Mouse (Mus musculus) kidney, postnatal 0 days (tissue): ENCODE results near the gene Olfr1208. TPM values are rescaled to one million over a fixed set of nuclear protein-coding genes. Genes with fewer than 3 reads are reported as not detected.

Source experiments
- ATAC-seq: fragments of 200-750 bp; cut with Nextera tagmentation; replicated peaks from 2 replicates; pipeline ENCODE4 v1.8.0; 2017; ENCODE audit warnings: low read depth, moderate number of reproducible peaks, moderate TSS enrichment, moderate library complexity; ENCODE audit not compliant: low FRiP score
- DNase-seq: peaks from one replicate; pipeline ENCODE4 v3.0.0-alpha.2; 2016; ENCODE audit warnings: low spot score
- H3K27ac ChIP-seq: fragments of 300-500 bp; sonication (generic); 2 replicates; pipeline ENCODE4 v1.5.1; 2014; ENCODE audit warnings: mild to moderate bottlenecking
- H3K27me3 ChIP-seq: fragments of 300-500 bp; sonication (generic); 2 replicates; pipeline ENCODE4 v1.6.1; 2014; ENCODE audit warnings: low read length, mixed read lengths; ENCODE audit not compliant: insufficient read depth
- H3K36me3 ChIP-seq: fragments of 300-500 bp; sonication (generic); 2 replicates; pipeline ENCODE4 v1.6.1; 2014; ENCODE audit warnings: low read length, mixed read lengths; ENCODE audit not compliant: insufficient read depth
- H3K4me1 ChIP-seq: fragments of 300-500 bp; sonication (generic); replicated peaks from 2 replicates; pipeline ENCODE4 v1.6.1; 2014; ENCODE audit warnings: antibody characterized with exemption, low read length, mixed read lengths; ENCODE audit not compliant: insufficient read depth
- H3K4me2 ChIP-seq: fragments of 300-500 bp; sonication (generic); 2 replicates; pipeline ENCODE4 v1.6.1; 2014; ENCODE audit warnings: mild to moderate bottlenecking, low read length, moderate library complexity, mixed read lengths
- H3K4me3 ChIP-seq: fragments of 300-500 bp; sonication (generic); replicated peaks from 2 replicates; pipeline ENCODE4 v1.5.1; 2014; ENCODE audit warnings: low read depth, low read length
- H3K9ac ChIP-seq: fragments of 300-500 bp; sonication (generic); 2 replicates; pipeline ENCODE4 v1.6.1; 2014; ENCODE audit warnings: low read depth, low read length
- H3K9me3 ChIP-seq: fragments of 300-500 bp; sonication (generic); replicated peaks from 2 replicates; pipeline ENCODE4 v1.6.1; 2016; ENCODE audit warnings: low read length, inconsistent platforms, mixed read lengths
- CTCF ChIP-seq: IDR thresholded peaks from 2 replicates; pipeline ENCODE4 v1.5.1; 2016; ENCODE audit warnings: antibody characterized with exemption, low read depth, mild to moderate bottlenecking, moderate library complexity
- WGBS: fragments of 180-500 bp; shearing (Covaris S2); extraction: QIAGEN DNeasy Blood & Tissue Kit; methylation state at CpG from one replicate; pipeline ENCODE4 v1.1.7; 2014; 5-methylcytosine and 5-hydroxymethylcytosine counted together
- polyA plus RNA-seq: library from polyadenylated mRNA; unstranded; fragments of >200 nt; fragmentation: Nextera tagmentation; extraction: Ambion mirVana; gene quantifications from 2 replicates; pipeline ENCODE4 v1.2.1, GENCODE M21; 2015

Gene Olfr1208
- polyA plus RNA-seq: not detected in 2 replicates

DNA sequence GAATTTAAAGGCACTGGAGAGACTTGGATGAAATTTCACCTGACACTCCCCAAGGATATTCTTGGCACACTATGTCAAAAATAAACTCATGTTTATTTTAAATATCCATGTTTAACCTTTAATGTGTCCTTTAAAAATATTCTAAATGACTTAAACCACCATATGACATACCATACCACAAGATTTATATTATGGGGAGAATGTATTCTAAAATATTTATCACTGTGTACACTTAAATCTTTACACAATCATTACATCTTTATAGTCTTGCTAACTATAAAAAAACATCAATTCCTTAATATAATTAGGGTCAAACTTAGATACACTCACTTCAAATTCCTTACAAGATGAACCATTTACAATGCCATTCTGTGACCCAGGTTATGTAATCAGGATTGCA is at the start of gene Olfr1208:
Olfr1208 (minus strand) TSS at position 101 of the 400 bp plus-strand sequence.
- no peaks in the 10 kb centered on the region for H3K27me3 ChIP-seq
- H3K4me1 ChIP-seq: no peaks in the 10 kb centered on the region
- no peak within 1 kb of the TSS for H3K4me2 ChIP-seq
- DNase-seq: no peak
- H3K36me3 ChIP-seq: no peaks in the 10 kb centered on the region
- H3K9me3 ChIP-seq: no peaks in the 10 kb centered on the region
- H3K27ac ChIP-seq: no peak within 1 kb of the TSS
- ATAC-seq: no peak
- H3K9ac ChIP-seq: no peak within 1 kb of the TSS
- no peak within 1 kb of the TSS for H3K4me3 ChIP-seq
- TF ChIP-seq CTCF: no peak

DNA sequence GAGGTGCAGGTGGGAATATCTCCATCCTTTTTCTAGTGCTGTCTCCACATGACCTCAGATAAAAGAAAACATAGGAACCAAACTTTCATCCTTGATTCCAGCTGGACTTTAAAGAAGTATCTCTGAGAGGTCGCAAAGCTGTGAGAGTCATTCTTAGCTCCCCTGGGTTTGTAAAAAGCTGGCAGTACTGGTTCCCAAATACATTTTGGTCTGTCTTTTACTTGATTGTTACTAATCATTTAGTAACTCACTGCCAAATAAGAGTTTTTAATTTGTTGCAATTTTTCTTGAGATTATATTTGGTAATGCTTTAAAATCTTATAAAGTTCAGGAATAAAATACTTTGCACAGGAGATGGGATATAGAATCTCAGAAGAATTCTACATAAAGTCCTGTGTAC is 35.9 kb upstream of the Olfr1208 start, which contains the start of gene Olfr1211:
Olfr1211 (minus strand) TSS at position 101 of the 400 bp plus-strand sequence.
- ATAC-seq (no peak), DNase-seq (no peak)
- Histone ChIP-seq H3K9me3 (no peaks in the 10 kb centered on the region), H3K4me2 (no peak within 1 kb of the TSS), H3K4me3 (no peak within 1 kb of the TSS), H3K4me1 (no peaks in the 10 kb centered on the region), H3K36me3 (no peaks in the 10 kb centered on the region), H3K27ac (no peak within 1 kb of the TSS), H3K27me3 (no peaks in the 10 kb centered on the region), H3K9ac (no peak within 1 kb of the TSS)
- WGBS: 78% methylated on average over 1 of the region's 1 CpGs
- TF ChIP-seq CTCF: no peak

DNA sequence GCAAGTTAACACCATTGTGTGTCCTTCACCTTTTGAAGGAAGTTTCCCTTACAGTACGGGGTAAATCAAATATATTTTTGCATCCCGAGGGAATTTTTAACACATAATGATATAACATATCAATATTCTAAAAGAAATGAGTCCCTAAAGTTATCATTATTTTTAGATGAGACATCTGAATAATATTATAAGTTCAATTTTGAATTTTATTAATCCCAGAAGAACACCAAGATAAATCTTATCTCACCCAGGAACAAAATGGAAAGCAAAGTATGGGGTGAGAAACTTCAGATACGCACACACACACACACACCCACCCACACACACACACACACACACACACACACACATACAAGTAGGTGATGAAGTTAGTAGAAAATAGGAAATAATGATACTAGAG is 12.9 kb upstream of the Olfr1208 start, which contains the start of gene Olfr1209:
Olfr1209 (minus strand) TSS at position 101 of the 400 bp plus-strand sequence.
- Histone ChIP-seq H3K9me3 (no peaks in the 10 kb centered on the region), H3K27me3 (no peaks in the 10 kb centered on the region), H3K4me2 (no peak within 1 kb of the TSS), H3K4me1 (no peaks in the 10 kb centered on the region), H3K4me3 (no peak within 1 kb of the TSS), H3K9ac (no peak within 1 kb of the TSS), H3K36me3 (no peaks in the 10 kb centered on the region), H3K27ac (no peak within 1 kb of the TSS)
- DNase-seq: no peak
- 88% methylated on average over 3 of the region's 3 CpGs for WGBS
- ATAC-seq: no peak
- no peak for TF ChIP-seq CTCF

DNA sequence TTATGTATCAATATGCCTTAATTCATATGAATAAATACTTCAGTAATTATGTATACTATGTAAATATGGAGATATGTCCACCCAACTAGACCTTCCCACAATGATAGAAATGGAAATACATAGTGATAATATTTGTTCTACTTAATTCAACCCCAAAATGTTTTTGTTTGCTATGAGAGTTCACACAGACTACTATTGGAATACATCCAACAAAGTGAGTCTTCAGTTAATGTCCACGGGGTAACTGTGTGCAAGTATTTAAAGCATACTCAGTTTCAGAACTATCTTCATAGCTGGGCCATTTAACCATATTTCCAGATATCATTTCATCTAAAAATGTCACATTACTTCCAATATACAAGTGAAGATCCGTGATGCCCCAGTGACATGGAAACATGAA is 39.2 kb downstream of the Olfr1208 start, which contains the start of gene Olfr1206:
Olfr1206 (plus strand) TSS at position 301 of the 400 bp plus-strand sequence.
- Histone ChIP-seq H3K9me3 (no peaks in the 10 kb centered on the region), H3K4me2 (no peak within 1 kb of the TSS), H3K27me3 (no peaks in the 10 kb centered on the region), H3K36me3 (no peaks in the 10 kb centered on the region), H3K4me3 (no peak within 1 kb of the TSS), H3K9ac (no peak within 1 kb of the TSS), H3K27ac (no peak within 1 kb of the TSS), H3K4me1 (no peaks in the 10 kb centered on the region)
- ATAC-seq: no peak
- WGBS: 81% methylated on average over 2 of the region's 2 CpGs
- no peak for TF ChIP-seq CTCF
- DNase-seq: no peak

DNA sequence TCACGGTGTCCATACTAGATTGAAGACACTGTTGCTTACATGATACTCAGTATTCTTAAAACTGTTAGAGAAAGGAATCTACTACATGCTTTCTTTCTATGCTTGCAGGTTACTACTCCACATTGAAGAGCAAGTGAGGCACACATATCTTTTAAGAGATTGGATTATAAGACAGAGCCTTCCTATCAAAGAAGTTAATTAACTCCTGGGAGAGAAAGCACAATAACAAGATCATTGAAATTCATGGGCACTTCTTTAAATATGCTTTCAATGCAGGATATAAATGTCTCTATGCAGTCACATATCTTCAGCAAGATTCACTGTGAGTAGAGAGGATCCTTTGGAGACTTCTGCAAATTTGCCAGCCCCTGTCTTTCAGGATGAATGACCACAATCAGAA is 53.1 kb downstream of the Olfr1208 start, which contains the start of gene Olfr1204:
Olfr1204 (plus strand) TSS at position 301 of the 400 bp plus-strand sequence.
- 98% methylated on average over 1 of the region's 1 CpGs for WGBS
- no peak within 1 kb of the TSS for H3K4me2 ChIP-seq
- no peak for DNase-seq
- H3K27ac ChIP-seq: no peak within 1 kb of the TSS
- no peaks in the 10 kb centered on the region for H3K9me3 ChIP-seq
- TF ChIP-seq CTCF: no peak
- H3K36me3 ChIP-seq: no peaks in the 10 kb centered on the region
- H3K27me3 ChIP-seq: no peaks in the 10 kb centered on the region
- no peak within 1 kb of the TSS for H3K4me3 ChIP-seq
- ATAC-seq: no peak
- no peaks in the 10 kb centered on the region for H3K4me1 ChIP-seq
- H3K9ac ChIP-seq: no peak within 1 kb of the TSS

Other genes starting within 250 kb of the Olfr1208 start
- not detected in 2 replicates for gene Olfr1193, start 226.7 kb downstream of the Olfr1208 start, polyA plus RNA-seq
- gene Olfr1195, start 213.1 kb downstream of the Olfr1208 start, polyA plus RNA-seq: not detected in 2 replicates
- gene Olfr1196, start 197.7 kb downstream of the Olfr1208 start, polyA plus RNA-seq: not detected in 2 replicates
- gene Olfr1197, start 169.9 kb downstream of the Olfr1208 start, polyA plus RNA-seq: not detected in 2 replicates
- gene Olfr1198, start 150.9 kb downstream of the Olfr1208 start, polyA plus RNA-seq: not detected in 2 replicates
- gene Olfr1199, start 141.8 kb downstream of the Olfr1208 start, polyA plus RNA-seq: not detected in 2 replicates
- gene Olfr1200, start 131.8 kb downstream of the Olfr1208 start, polyA plus RNA-seq: not detected in 2 replicates
- not detected in 2 replicates for gene Olfr1201, start 109.3 kb downstream of the Olfr1208 start, polyA plus RNA-seq
- not detected in 2 replicates for gene Olfr1202, start 87.8 kb downstream of the Olfr1208 start, polyA plus RNA-seq
- gene Olfr1205, start 72.6 kb downstream of the Olfr1208 start, polyA plus RNA-seq: not detected in 2 replicates
- gene Olfr1204, start 53.0 kb downstream of the Olfr1208 start, polyA plus RNA-seq: not detected in 2 replicates
- gene Olfr1206, start 39.1 kb downstream of the Olfr1208 start, polyA plus RNA-seq: not detected in 2 replicates
- gene Olfr1209, start 12.8 kb upstream of the Olfr1208 start, polyA plus RNA-seq: not detected in 2 replicates
- not detected in 2 replicates for gene Olfr1211, start 35.8 kb upstream of the Olfr1208 start, polyA plus RNA-seq
- not detected in 2 replicates for gene Olfr1212, start 51.7 kb upstream of the Olfr1208 start, polyA plus RNA-seq
- gene Gm13762, start 78.0 kb upstream of the Olfr1208 start, polyA plus RNA-seq: not detected in 2 replicates
- gene Olfr1214, start 90.3 kb upstream of the Olfr1208 start, polyA plus RNA-seq: not detected in 2 replicates
- gene Olfr1215, start 104.7 kb upstream of the Olfr1208 start, polyA plus RNA-seq: not detected in 2 replicates
- not detected in 2 replicates for gene Olfr1216, start 116.0 kb upstream of the Olfr1208 start, polyA plus RNA-seq
- gene Olfr1217, start 129.8 kb upstream of the Olfr1208 start, polyA plus RNA-seq: not detected in 2 replicates
- gene Olfr1218, start 158.9 kb upstream of the Olfr1208 start, polyA plus RNA-seq: not detected in 2 replicates
- gene Olfr1219, start 181.2 kb upstream of the Olfr1208 start, polyA plus RNA-seq: not detected in 2 replicates
- not detected in 2 replicates for gene Olfr1220, start 204.5 kb upstream of the Olfr1208 start, polyA plus RNA-seq
- not detected in 2 replicates for gene Olfr1221, start 215.0 kb upstream of the Olfr1208 start, polyA plus RNA-seq
- gene Olfr1222, start 230.7 kb upstream of the Olfr1208 start, polyA plus RNA-seq: not detected in 2 replicates
- not detected in 2 replicates for gene Olfr1223, start 249.2 kb upstream of the Olfr1208 start, polyA plus RNA-seq